Mouse (Mus musculus) forelimb bud, embryonic 11.5 days (tissue): ENCODE measurements around the gene Brf1.

Experiments
- DNase-seq: peaks from one replicate; pipeline ENCODE4 v3.0.0-alpha.2; 2012; ENCODE audit warnings: low read depth, low spot score

Gene Brf1

GRCm38 (mm10) chr12:112938873-112939565, 61.5 kb downstream of the Brf1 start:
- DNase-seq: peak; percentile 59

DNA sequence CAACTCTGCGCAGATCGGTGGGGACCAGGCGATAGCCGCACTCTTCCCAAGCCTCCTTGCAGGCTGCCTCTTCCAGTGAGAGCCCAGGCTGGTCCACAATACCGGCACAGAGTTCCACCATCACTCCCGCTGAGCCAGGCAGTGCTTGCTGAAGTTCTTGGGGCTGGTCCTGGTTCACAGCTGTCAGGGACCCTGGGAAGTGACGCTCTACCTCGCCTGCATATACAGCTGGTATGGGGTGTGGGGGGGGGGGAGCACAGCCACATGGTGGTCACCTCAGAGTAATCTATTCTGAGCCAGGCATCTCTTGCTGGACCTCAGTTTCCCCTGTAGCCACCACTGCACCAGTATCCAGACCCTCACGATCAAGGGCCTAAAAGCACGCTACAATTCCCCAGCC, 62.1 kb downstream of the Brf1 start:
- no peak for DNase-seq

- DNase-seq: no peak
These were observed 62.6 kb downstream of the Brf1 start for GRCm38 (mm10) chr12:112937906-112938305.

- DNase-seq: no peak
These were observed 67.9 kb downstream of the Brf1 start for GRCm38 (mm10) chr12:112932647-112933046.

DNA sequence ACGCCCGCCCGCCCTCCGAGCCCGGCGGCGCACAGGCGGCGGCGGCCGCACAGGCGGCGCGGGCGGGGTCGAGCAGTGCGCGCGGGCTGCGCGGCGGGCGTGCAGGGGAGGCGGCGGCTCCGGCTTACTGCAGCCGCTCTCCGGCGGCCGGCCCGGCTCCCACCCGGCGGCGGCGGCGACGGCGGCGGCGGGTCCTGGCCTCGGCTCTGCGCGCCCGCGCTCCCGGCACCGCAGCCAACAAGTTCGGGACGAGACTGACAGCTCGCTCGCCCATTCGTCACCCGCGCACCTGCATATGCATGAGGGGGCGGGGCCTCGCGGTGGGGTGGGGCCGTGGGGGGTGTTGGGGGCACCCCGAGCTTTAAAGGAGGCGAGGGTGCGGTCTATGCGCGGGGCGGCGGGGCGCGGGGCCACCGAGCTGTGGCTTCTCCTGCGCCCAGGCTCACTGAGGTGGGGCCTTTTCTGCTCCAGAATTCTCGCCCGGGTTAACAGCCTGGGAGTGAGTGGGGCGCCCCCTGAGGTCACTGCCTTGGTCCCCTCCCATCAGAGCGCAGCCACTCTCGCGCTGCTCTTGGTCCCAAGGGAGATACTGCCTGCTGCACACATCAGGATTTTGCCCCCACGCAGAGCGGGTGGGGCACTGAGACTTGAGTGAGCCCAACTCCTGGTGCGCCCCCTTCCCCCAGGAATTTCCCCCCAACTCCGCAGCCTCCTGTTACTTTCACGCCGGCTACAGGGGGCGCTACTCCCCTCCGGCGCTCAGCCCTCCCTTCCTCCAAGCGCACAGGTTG, 70.7 kb downstream of the Brf1 start, which contains the start of gene Jag2:
Jag2 (minus strand) TSS at position 215 of the 791 bp plus-strand sequence.
- no peak for DNase-seq

- no peak for DNase-seq
These were observed 71.9 kb downstream of the Brf1 start for GRCm38 (mm10) chr12:112928401-112929241.

GRCm38 (mm10) chr12:112927265-112927664, 73.2 kb downstream of the Brf1 start:
- no peak for DNase-seq

GRCm38 (mm10) chr12:112925950-112926349, 74.6 kb downstream of the Brf1 start:
- DNase-seq: no peak

- DNase-seq: no peak
These were observed 78.0 kb downstream of the Brf1 start for GRCm38 (mm10) chr12:112922541-112922940.

DNA sequence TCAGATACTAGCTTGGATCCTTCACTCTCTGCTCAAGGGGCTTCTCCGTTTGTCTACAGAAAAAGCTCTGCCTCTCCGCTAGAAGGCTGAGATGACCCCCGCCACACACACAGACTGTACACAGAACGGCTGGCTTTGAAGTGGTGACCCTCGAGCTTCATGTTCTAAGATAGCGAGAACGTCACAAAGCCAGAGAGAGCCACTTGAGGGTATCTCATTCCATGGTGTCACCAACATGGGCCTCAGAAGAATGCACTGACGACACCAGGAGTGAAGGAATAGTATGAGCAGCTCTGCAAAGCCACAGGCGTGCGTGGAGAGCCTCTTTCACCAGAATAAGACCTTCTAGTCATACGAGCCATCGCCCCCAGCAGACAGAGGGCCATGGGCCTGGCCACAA, 79.0 kb downstream of the Brf1 start:
- no peak for DNase-seq

GRCm38 (mm10) chr12:112917906-112918305, 82.6 kb downstream of the Brf1 start:
- no peak for DNase-seq

- DNase-seq: no peak
These were observed 83.0 kb downstream of the Brf1 start for GRCm38 (mm10) chr12:112917486-112917885.

DNA sequence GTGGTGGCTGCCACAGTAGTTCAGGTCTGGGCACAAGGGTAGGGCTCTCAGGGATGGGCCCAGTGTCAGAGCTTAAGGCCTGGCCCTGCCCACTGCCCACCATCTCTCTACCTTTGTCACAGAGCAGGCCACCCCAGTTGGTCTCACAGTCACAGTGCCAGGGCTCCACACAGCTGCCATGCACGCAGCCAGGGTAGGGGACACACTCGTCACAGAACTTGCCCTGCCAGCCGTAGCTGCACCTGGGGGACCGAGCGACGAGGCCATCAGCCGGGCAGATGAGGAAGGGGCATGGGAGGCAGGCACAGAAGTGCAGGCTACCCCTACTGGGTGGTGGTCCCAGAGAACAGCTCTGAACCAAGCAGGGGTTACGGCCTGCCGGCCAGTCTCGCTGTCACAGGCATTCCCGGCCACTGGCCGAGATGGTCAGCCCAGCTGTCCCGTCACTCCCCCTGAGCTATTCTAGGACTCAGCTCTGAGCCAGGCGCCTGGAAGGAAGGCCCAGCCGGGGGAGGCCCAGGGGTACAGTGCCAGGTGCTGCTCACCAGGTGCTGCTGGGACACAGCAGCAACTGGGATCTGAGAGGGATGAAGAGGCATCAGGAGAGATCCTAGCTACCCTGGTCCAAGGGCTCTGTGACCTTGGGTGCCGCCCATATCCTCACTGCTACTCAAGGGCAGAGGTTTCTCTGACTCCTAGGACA, 83.7 kb downstream of the Brf1 start:
- no peak for DNase-seq

DNA sequence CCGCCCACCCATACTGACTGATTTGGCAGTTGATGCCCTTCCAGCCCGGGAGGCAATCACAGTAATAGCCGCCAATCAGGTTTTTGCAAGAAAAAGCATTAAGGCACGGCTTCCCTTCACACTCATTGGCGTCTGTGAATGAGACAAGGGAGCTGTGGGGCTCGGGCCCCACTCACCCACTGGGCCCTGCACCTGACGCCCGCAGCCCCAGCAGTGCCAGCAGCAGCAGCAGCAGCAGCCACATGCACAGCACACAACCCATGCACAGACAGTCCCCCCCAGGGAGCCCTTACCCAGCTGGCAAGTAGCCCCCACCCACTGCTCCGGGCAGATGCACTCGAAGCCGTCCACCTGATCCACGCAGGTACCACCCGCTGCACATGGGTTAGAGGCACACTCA, 84.9 kb downstream of the Brf1 start:
- no peak for DNase-seq

DNA sequence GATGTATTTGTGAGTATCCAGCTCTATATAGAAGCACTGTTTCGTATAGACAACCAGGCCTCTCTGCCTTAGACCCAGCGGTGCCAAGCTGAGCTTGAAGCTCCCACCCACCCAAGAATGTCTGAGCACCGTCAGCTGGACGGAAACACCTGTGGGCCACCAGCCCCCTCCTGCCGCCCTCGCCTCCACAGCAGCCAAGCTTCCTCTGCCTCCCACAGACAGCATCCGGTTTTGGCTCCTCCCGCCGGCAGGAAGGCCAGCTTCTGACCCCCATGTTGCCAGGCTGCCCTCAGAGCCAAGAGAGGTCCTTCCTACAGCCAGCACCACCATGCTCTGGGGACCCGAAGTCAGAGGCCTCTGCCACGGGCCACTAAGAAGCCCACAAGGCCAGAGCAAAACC, 86.0 kb downstream of the Brf1 start:
- no peak for DNase-seq

DNA sequence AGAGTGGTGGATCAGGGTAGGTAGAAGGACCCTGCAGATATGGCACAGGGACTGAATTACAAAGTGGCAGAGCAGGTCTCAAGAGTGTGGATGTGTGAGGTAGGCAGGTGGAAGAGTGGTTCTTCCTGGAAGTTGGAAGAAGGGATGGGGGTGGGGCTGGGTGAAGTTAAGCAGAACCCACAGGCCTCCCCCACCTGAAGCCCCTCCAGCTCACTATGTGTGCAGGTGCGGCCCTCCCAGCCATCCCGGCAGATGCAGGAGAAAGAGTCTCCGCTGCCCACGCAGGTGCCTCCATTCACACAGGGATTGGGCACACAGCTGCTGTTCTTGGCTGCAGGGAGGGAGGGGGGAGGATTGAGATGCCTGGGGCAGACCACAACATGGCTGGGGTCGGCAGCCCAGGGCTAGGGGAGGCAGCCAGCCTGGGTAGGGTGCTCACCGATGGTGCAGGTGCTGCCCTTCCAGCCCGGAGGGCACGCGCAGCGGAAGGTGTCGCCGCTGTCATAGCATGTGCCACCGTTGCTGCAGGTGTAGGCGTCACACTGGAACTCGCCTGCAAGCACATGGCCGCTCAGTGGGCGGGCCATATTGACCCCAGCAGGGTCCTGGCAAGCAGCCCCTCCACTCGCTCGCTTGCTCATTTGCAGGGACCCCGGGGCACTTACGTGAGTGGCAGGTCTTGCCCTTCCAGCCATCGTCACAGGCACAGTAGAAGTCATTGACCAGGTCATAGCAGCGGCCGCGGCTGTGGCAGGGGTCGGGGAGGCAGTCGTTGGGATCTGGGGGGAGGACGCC, 87.4 kb downstream of the Brf1 start:
- DNase-seq: no peak

DNA sequence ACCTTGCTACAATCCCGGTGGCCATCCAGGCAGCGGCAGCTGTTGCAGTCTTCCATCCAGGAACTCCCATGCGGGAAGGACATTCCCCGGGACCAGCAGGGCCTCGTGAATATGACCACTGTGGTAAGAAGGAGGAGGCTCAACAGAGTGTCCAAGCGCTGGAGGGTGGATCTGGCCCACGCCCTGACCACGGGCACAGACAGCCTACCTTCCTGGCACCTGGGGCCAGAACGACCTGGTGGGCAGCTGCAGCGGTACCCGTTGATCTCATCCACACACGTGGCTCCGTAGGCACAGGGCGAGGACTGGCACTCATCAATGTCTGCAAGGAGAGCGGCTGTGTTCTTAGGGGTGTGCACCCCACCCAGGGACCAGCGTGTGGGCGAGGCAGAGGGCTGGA, 88.8 kb downstream of the Brf1 start:
- DNase-seq: no peak
